Mouse (Mus musculus) adrenal gland, adult 2 months (tissue): ENCODE results near the gene Hcar1. TPM values are rescaled to one million over a fixed set of nuclear protein-coding genes. Genes with fewer than 3 reads are reported as not detected.

Source experiments
- DNase-seq: peaks from one replicate; pipeline ENCODE4 v3.0.0; 2021
- polyA plus RNA-seq: library from polyadenylated mRNA; depleted of rRNA; stranded (reverse); fragments of >200 nt; gene quantifications from 2 replicates; pipeline ENCODE4 v1.2.3, GENCODE M21; 2012; rRNA removed
- total RNA-seq, 2 experiments: library from RNA; stranded (reverse); gene quantifications; 2 replicates each; pipeline ENCODE4 v1.2.3; 2021

Hcar1 gene
- total and polyA plus RNA-seq, 3 experiments = 6.1 to 26.6 (median 13.9) TPM

DNA sequence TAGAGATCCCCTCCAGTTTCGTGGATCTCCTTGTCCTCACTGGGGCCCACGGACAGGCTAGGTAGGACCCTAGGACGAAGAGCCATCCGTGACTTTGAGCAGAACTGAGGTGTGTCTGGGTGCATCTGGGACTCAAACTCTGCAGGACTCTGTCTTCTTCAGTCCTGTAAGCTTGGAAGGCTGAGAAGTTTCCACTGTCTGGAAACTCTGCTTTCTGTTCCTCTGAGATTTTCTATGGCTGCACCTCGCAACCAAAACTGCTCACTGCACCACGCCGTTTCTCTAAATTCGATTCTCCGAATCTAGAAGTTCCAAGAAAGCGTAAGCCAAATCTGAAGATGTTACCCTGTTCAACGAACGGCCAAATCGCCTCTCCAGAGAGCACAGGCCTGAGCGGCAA, 15.9 kb downstream of the Hcar1 start:
- DNase-seq = no peak

DNA sequence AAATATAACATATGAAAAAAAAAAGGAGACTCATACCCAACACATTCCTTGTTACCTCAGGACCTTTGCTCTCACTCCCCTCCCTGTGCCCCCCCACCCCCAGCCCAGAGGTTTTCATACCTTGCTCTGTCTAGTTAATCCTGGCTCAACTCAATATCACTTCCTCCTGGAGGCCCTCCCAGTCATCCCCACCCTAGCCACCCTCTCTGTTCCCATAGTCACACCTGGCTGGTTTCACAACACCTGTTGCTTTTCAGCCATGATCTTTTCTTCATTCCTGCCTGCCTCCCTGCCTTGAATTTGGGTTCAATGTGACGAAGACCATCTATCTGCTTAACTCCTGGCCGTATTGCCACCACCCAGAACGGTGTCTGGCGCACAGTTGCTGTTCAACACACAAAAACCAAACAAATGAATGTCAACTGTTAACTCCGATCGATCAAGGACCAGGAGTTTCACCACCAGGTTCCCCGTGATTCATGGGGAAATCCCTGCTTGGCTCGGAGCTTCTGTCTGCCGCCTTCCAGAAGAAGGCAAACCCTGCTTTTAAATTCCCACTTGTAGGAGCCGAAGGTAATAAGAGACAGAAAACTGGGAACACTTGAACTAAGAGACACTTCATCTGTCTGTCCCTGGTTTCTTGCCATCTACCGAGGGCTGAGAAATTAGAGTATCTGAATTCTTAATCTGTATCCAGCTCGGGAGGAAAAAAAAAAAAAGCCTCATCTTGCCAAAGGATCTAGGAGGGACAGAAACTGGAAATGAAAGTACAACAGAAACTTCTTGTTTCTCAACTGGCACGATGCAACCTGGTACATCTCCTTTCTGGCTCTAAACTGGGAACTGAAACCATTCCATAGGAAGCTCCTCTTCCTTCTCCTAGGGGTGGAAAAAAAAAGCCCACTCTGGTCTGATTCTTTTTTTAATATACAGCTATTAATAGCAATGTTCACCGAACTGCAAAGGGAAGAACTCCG, 17.2 kb downstream of the Hcar1 start:
- no peak for DNase-seq

DNA sequence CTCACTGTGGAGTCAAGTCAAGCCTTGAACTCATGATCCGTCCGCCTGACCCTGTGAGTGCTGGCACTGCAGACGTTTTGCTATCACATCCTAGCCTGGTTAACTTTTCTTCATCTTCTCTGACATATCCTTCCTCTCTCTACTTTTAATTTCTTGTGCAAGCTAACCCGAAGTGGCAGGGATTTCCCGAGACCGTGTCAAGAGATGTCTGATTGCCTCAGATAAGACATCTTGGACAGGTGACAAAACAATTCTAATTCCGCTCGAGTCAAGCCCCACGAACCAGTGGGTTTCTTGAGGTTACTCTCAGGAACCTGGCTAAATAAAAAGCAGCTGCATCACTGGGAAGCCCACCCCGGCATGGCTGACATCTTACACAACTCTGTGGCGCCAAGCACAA, 21.0 kb downstream of the Hcar1 start:
- no peak for DNase-seq

DNA sequence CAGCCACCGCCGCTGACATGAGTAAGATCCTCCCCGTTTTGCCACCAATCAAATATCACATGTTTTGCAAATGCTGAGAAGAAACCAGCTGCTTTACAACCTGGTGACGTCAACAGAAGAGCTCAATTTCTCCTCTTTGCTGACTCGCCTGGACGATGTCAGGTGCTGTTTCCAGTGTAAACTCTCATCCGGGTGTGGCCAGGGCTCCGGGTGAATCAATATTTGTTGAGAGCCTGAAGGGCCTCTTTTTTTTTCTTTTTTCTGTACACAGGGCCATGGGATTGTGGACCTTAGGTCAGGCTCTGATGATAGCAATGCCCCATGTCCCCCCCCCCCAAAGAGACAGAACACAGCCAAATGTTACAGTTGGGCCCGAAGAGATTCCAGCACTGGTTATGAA, 25.3 kb downstream of the Hcar1 start:
- DNase-seq = no peak

DNA sequence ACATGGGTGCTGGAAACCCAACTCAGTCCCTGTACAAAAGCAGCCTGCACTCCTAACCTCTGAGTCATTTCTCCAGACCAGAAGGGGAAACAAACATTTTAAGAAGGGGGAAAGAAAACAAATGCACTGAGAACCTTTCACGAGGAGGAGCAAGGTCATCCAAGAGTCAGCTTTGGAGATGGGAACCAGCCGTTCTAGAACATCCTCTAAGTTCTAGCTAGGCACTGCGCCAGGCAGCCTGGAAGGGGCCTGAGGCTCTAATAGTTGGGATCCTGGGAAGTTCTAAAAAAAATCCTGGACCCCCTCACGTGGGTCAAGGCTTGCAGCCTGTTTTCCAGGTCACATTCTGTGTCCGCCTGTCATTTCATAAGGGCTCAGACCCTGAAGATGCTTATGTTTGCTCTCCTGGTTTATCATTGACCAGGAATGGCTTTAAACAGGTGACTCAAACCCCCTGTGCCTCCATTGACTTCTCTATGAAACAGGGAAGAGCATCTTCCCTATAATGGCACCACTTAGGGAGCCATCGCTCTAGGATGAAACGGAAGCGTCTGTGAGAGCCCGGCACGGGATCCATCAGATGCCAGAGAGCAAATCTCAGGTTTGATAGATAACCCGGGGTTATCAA, 25.8 kb downstream of the Hcar1 start:
- no peak for DNase-seq

DNA sequence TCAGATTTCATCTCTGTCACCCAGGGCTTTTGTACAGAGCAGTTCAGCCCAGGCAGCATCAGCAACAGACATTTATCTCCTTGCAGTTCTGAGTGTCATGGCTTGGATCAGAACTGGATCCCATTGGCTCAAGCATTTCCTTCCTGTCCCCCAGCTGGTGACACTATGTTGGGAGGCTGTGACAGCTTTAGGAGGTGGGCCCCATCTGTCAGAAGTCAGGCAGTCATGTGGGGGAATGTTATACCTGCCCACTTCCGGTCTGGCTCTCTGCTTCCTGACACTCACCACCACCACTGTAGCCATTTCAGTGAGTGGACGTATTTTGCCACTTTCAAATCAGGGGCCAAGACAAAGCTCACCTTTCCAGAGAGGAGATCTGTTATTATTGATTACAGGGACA, 28.4 kb downstream of the Hcar1 start:
- no peak for DNase-seq

DNA sequence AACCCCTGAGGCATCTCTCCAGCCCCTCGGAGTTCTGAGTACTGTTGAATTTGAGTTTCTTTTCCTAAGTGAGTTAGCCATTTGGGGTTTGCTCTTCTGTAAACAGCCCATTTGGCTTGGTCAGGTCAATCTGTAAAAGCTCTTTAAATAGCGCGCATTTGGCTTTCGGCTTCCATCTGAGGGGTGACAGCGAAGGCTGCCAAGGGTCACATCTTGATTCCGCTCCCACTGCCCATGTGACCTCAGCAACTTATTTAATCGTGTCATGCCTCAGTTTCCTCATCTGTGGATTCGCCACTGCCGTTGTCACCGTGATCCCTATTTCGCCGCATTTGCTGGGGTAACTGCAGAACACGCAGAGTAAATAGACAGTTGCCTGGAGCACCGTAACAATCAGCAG, 35.5 kb downstream of the Hcar1 start:
- DNase-seq = no peak

DNA sequence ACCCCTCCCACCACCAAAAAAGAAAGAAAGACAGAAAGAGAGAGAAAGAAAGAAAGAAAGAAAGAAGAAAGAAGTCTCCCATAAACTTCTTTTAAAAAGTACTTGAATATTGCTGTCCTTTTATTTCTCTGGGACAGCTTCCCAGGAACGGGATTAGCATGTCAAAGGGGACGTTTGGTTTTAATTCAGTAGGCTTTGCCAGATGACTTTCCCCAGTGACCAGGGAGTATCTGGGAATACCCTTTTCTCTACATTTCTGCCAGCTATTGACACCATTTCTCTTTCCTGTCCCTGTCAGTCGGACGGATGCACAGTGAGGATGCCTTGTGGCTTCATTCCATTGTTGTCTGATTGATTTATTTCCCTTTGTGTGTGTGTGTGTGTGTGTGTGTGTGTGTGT, 36.0 kb downstream of the Hcar1 start:
- DNase-seq = no peak

DNA sequence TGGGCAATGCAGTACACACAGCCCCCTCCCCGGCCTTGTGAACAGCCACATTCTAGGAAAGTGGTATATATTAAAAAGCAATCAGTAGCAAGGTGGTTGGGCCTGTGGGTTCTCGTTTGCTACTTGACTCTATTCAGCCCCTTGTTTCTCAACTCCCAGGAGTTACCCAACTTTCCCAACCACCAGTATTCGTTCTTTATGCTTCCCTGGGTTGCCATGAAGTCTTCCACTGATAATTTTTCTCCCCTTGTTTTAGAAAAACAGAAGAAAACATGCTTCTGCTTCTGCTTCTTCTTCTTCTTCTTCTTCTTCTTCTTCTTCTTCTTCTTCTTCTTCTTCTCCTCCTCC, 36.9 kb downstream of the Hcar1 start:
- no peak for DNase-seq

DNA sequence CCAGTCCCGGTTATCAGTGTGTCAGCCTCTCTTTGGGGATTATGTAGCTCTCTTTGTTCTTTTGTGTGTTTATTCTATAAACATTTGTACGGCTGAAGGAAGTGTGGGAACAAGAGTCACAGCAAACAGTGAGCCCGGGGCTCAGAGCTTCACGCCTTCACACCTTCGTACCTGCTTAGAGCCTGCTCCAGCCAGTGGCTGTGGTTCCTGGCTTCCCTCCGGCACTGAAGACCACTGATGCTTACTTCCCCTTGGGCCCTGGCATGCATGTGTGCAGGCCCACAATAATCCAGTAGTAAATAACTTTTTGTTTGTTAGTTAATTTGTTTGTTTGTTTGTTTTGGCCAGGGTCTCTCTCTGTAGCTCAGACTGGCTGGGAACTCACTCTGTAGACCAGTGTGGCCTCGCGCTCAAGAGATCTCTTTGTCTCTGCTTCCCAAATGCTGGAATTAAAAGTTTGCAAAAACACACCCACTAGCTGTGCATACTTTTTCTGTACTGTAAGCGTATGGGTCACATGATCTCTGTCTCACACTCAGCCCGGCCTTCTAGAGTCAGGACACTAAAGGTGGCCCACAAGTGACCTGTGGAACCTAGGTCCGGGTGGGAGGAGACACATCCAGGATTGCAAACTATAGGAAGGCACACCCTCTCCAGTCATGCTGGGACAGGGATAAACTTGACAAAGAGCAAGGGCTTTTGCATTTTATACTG, 37.4 kb downstream of the Hcar1 start:
- DNase-seq = no peak

DNA sequence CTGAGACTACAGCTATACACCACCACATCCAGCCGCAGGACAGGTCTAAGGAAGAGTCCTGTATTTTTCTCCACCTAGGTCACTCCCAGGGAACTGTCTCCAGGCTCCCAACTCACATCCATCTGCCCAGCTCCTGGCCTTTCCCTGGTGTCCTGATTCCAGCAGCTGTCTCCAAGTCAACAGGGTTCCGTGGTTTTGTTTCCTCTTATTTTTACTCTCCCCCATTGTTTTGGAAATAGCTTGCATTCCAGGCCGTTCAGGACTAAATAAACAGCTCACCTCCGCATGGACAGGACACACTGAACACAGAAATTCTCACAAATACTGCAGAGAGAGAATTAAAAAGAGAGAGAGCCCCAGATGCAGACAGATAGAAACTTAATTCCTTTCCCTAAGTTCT, 42.4 kb downstream of the Hcar1 start:
- no peak for DNase-seq

DNA sequence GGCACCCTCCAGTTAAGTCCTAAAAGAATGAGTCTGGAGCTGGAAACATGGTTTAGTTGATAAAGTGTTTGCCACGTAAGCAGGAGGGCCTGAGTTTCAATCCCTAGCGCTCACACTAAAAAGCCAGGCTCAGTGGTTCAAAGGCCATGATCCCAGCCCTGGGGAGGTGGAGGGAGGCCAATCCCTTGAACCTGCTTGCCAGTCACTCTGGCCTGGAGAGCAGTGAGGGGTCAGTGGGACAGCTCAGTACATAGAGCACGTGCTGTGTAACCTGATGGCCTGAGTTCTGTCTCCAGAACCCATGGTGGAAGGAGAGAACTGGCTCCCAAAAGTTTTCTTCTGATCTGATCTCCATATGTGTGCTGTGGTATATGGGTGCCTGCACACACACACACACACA, 45.0 kb downstream of the Hcar1 start:
- DNase-seq = peak; percentile 31

DNA sequence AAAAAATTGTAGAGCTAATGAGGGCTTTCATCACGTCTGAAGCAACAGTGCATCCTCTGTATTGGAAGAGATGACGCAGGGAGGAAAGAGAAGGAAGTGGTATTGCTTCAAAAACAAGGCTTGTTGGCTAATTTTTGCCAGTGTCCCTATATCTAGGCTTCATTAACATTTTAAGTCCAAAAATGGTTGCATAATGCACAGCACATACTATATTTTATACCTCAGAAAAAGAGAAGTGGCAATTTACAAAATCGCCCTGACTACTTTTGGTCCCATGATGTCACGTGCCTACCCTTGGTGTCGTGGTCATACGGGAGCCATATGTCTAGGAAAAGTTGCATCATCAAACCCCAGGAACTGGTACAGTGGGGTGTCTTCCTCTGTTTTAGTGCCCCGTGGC, 47.5 kb downstream of the Hcar1 start:
- DNase-seq = no peak

DNA sequence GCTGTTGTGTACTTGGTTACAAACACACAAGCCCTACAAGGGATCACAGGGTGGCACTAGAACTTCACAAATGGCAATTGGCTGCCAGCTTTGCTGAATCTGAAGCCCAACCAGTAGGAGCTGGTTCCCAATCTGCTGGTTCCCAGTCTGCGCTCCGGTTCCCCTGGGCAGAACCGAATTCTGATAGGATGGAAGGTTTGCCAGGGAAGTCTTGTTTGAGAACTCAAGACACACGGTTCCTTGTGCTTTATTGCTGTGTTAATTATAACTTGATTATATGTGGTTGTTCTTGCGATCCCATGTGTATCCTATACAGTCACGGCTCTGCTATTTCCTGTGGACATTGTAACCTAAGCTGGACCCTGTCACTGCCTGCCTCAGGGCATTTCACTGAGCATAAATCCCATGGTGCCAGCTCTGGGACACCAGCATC, 52.1 kb downstream of the Hcar1 start:
- DNase-seq = peak; percentile 20

Other genes starting within 250 kb of the Hcar1 start
- gene Clip1, start 195.4 kb downstream of the Hcar1 start, total RNA-seq = 10 to 100 TPM; 82.3 TPM
- gene Clip1, start 195.4 kb downstream of the Hcar1 start, polyA plus RNA-seq = 19.4 and 32.0 TPM in 2 replicates
- 10 to 100 TPM; 40.6 to 43.1 TPM for gene Zcchc8, start 158.9 kb downstream of the Hcar1 start, total RNA-seq
- gene Zcchc8, start 158.9 kb downstream of the Hcar1 start, polyA plus RNA-seq = 21.3 and 21.7 TPM in 2 replicates
- 10 to 100 TPM; 60.9 to 83.0 TPM for gene Rsrc2, start 130.6 kb downstream of the Hcar1 start, total RNA-seq
- 5.0 and 5.2 TPM in 2 replicates for gene Rsrc2, start 130.6 kb downstream of the Hcar1 start, polyA plus RNA-seq
- gene Kntc1, start 130.3 kb downstream of the Hcar1 start, total RNA-seq = under 1 TPM; 0.38 to 0.61 TPM
- 0.30 and 0.90 TPM in 2 replicates for gene Kntc1, start 130.3 kb downstream of the Hcar1 start, polyA plus RNA-seq
- 1 to 10 TPM; 2.1 to 7.9 TPM for gene Hcar2, start 14.5 kb downstream of the Hcar1 start, total RNA-seq
- 2.8 and 8.9 TPM in 2 replicates for gene Hcar2, start 14.5 kb downstream of the Hcar1 start, polyA plus RNA-seq
- gene Denr, start 27.2 kb upstream of the Hcar1 start, total RNA-seq = 10 to 100 TPM; 80.5 to 93.0 TPM
- 7.8 and 10.7 TPM in 2 replicates for gene Denr, start 27.2 kb upstream of the Hcar1 start, polyA plus RNA-seq
- gene Gm43518, start 47.4 kb upstream of the Hcar1 start, total RNA-seq = 1 to 10 TPM; 1.9 to 2.0 TPM
- gene Gm43518, start 47.4 kb upstream of the Hcar1 start, polyA plus RNA-seq = not detected in 2 replicates
- 1 to 10 TPM; 2.4 to 5.7 TPM for gene Ccdc62, start 50.7 kb upstream of the Hcar1 start, total RNA-seq
- 2.4 and 3.2 TPM in 2 replicates for gene Ccdc62, start 50.7 kb upstream of the Hcar1 start, polyA plus RNA-seq
- 10 to 100 TPM; 16.4 to 19.3 TPM for gene Hip1r, start 93.6 kb upstream of the Hcar1 start, total RNA-seq
- gene Hip1r, start 93.6 kb upstream of the Hcar1 start, polyA plus RNA-seq = 6.5 and 10.4 TPM in 2 replicates
- gene Vps37b, start 152.2 kb upstream of the Hcar1 start, total RNA-seq = 100 to 1,000 TPM in 1 of 2 experiments, 10 to 100 TPM in 1; 65.8 to 146 TPM
- 198 and 208 TPM in 2 replicates for gene Vps37b, start 152.2 kb upstream of the Hcar1 start, polyA plus RNA-seq
- gene Abcb9, start 215.8 kb upstream of the Hcar1 start, total RNA-seq = 10 to 100 TPM in 1 of 2 experiments, 1 to 10 TPM in 1; 9.9 to 16.0 TPM
- 14.8 and 15.4 TPM in 2 replicates for gene Abcb9, start 215.8 kb upstream of the Hcar1 start, polyA plus RNA-seq
- 10 to 100 TPM; 28.9 to 49.2 TPM for gene Ogfod2, start 232.3 kb upstream of the Hcar1 start, total RNA-seq
- 177 and 230 TPM in 2 replicates for gene Ogfod2, start 232.3 kb upstream of the Hcar1 start, polyA plus RNA-seq
- gene Arl6ip4, start 236.1 kb upstream of the Hcar1 start, total RNA-seq = 10 to 100 TPM; 40.0 to 56.3 TPM
- gene Arl6ip4, start 236.1 kb upstream of the Hcar1 start, polyA plus RNA-seq = 18.8 and 28.8 TPM in 2 replicates